Mouse (Mus musculus): ENCODE measurements around the gene Ly6g6c.

The Ly6g6c gene

DNA sequence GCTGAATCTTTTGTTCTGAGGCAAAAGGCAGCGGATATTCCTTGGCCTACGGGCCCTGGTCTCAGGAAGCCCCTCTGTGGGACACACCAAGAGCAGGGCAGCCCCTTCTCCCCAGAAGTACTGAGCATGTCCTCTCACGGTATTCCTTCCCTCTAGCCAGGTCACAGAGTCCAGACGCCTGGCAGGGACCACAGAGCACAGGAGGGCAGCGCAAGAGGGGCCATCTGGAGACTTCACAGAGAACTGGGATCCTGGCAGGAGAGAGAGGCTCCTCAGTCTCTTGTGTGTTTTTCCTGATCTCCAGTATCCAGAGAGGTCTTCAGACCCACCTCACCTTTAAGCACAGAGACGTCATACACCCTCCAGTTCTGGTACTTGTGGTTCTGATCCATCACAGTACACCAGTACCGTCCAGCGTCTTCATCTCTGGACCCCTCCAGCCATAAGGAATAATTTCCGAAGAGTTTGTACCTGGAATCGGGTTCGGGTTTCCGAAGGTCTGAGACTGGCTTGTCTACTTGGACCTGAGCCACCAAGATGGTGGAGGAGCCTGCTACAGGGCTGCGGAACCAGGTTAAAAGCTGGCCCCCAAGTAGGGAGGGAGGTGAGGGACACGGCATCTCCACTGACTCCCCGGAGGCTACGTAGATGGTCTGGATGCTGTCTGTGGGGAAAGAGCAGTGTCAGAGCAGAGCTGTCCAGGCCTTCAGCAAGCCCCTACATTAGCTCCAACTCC, 17.8 kb downstream of the Ly6g6c start:
- no peak for DNase-seq (ENCODE audit: low read depth, low spot score)

GRCm38 (mm10) chr17:35083929-35084497, 18.8 kb downstream of the Ly6g6c start:
- no peak for DNase-seq (ENCODE audit: low read depth, low spot score)

DNA sequence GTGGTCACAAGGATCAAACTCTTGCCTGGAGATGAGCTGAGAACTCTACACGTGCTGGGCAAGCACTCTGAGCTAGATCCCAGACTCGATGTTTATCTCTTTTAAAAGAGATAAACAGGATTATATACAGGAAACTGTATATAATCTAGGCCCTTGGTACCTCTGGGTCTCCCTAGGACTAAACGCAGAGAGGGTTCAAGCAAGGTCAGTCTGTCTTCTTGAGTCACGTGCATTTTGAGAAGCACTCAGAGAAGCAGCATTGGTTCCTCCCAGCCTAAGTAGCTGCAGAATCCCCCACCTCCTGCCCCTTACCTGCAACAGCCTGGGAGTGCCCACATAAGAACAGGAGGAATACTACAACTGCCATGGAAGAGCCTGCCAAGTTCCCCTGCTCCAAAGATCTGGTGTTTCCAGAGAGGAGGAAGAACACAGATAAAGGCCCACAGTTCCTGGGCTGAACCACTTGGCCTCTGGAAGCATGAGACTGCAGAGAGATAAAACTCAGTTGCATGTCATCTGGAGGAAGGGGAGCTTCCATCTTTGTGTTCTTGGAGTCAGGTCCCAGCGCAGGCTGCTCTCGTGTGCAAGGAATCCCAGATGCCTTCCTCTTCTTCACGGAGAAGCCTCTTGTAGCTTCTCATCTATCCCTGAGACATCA, 20.1 kb downstream of the Ly6g6c start, which contains the start of gene Ly6g6f:
Gene Ly6g6f (minus strand): TSS at position 403 of the 658 bp plus-strand sequence.
- no peak for DNase-seq (ENCODE audit: low read depth, low spot score)

- DNase-seq (ENCODE audit: low read depth, low spot score): no peak
These were observed 23.0 kb downstream of the Ly6g6c start for GRCm38 (mm10) chr17:35088151-35088550.

GRCm38 (mm10) chr17:35088825-35089644, 23.8 kb downstream of the Ly6g6c start, which contains the start of gene Abhd16a:
Gene Abhd16a (plus strand): TSS chr17:35089263.
- peak; percentile 85 for DNase-seq (ENCODE audit: low read depth, low spot score)

GRCm38 (mm10) chr17:35090166-35090932, 25.2 kb downstream of the Ly6g6c start:
- no peak for DNase-seq (ENCODE audit: low read depth, low spot score)

DNA sequence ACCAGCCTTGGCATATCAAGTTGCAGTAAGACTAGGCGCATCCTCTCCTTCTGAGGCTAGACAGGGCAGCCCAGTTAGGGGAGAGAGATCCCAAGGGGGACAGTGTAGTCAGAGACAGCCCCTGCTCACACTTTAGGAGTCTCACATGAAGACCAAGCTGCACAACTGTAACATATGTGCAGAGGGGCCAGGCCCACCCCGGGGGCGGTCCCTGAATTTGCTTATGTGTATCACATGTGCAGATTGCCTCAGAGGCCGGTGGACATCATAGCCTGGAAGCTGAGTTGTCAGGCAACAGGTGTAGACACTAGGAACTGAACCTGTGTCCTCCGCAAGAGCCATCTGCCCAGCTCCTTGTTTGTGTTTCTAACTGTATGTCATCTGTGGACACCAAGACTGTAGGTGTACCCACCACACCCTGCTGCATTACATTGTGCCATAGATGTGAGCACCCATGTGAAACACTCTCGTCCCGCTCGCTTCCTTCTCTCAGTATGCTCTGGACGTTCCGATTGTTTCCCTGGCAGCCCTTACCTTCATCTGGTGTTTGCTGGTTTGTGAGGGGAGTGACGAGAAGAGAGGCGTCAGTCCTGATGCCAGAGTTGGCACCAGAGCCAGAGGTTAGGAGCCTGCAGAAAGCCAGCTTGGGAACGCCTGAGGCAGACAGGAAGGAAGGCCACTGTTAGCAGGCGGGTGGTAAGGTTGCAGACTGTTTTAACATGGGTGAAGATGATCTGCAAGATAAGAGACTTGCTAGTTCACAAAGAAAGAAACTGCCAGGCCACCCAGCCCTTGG, 27.4 kb downstream of the Ly6g6c start:
- DNase-seq (ENCODE audit: low read depth, low spot score): no peak

GRCm38 (mm10) chr17:35094475-35095365, 29.5 kb downstream of the Ly6g6c start:
- DNase-seq (ENCODE audit: low read depth, low spot score): no peak

- no peak for DNase-seq (ENCODE audit: low read depth, low spot score)
These were observed 31.4 kb downstream of the Ly6g6c start for GRCm38 (mm10) chr17:35096597-35096996.

GRCm38 (mm10) chr17:35097164-35097655, 32.0 kb downstream of the Ly6g6c start:
- DNase-seq (ENCODE audit: low read depth, low spot score): peak; percentile 55

DNA sequence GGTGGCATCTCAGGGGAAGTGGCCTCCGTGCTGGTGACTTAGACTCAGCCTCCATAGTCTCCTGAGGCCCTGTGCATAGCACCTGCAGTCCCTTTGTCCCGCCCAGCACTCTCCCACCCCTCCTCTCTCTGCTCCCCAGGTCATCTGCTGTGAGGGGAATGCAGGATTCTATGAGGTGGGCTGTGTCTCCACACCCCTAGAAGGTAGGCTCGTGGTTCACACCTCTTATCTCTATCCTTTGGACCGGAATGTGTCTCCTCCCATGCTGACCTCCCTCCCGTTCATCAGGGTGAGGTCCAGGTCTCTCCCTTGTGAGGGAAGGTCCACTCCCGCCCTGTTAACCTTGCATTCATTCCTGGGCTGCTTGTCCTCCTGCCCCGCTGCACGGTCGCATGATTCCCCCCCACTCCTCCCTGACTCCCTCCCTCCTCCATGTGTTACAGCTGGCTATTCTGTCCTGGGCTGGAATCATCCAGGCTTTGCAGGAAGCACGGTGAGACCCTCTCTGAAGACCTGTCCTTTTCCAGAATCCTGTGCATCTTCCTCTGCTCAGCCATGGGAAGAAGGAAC, 35.1 kb downstream of the Ly6g6c start:
- DNase-seq (ENCODE audit: low read depth, low spot score): no peak

DNA sequence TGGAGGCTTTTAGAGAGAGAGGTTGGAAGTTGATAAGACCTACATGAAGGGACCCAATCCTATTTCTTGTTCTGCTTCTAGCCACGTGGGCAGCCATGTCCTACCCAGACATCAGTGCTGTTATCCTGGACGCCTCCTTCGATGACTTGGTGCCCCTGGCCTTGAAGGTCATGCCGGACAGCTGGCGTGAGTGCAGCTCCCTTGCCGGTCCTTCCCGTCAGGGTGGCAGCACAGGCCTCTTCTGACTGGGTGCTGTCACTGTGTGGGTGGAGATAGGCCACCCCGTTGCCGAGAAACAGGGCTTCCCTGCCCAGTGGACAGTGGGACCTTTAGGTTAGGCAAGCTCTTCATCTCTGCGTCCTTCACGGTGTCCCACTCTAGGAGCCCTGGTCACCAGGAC, 36.0 kb downstream of the Ly6g6c start:
- DNase-seq (ENCODE audit: low read depth, low spot score): no peak

- no peak for DNase-seq (ENCODE audit: low read depth, low spot score)
These were observed 37.1 kb downstream of the Ly6g6c start for GRCm38 (mm10) chr17:35102299-35102698.

GRCm38 (mm10) chr17:35103221-35103690, 38.1 kb downstream of the Ly6g6c start:
- no peak for DNase-seq (ENCODE audit: low read depth, low spot score)

- no peak for DNase-seq (ENCODE audit: low read depth, low spot score)
These were observed 38.9 kb downstream of the Ly6g6c start for GRCm38 (mm10) chr17:35104079-35104478.

DNA sequence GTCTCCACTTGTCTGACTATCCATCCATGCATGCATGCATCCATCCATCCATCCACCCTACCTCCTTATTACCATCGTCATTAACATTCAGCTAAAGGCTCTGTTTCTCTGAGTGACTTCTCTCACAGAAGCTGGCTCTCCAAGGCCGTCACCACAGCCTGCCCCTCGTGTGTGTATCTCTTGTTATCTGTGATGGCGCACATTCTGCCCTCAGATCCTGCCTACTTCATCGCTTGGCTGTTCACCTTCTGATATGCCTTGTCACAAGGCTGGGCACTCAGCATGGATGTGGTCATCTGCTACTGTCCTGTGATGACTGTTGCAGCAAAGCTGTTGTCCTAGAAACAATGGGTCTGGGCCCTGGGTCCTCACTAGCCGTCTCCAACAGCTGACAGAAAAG, 39.6 kb downstream of the Ly6g6c start:
- no peak for DNase-seq (ENCODE audit: low read depth, low spot score)

DNA sequence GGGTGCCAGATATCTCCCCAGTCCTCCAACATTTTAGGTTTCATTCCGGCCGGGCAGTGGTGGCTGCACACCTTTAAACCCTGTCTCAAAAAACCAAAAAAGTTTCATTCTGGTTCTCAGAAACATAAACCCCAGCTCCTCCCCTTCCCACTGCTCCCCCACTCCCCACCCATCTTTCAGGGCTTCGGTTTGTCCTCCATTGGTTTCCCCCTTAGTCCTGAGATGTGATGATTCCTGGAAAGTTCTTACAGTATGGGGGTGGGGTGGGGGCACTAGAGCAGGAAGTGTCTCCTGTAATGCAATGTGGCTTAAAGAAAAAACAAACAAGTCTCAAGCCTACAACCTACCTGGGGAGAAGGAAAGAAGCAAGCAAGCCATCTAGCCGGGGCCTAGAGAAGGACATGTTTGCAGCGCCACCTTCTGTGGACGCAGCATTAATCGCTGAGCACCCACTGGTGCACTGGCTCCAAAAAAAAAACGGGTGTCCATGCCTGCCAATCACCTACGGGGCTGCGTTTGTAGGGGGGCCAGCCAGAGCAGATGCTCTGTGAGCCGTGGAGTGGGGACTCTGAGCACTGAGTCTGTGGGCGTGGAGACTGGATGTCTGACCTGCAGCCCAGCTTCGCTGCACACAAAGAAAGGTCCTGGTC, 40.7 kb downstream of the Ly6g6c start:
- no peak for DNase-seq (ENCODE audit: low read depth, low spot score)

DNA sequence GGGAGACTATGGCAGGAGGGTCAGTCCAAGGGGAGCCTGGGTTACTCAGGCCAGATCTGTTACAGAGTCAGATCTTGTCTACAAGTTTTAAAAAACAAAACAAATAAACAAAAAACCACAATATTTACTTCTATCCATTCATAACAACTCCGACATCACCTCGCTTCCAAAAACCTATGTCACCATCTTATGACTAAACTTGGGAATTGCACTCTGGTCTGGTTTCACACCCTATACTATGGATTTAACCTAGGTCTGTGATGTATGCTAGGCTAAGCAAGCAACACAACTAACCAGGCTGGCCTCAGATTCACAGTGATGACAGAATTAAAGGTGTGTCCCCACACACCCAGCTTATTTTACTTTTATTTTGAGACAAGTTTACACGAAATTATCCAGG, 41.3 kb downstream of the Ly6g6c start:
- DNase-seq (ENCODE audit: low read depth, low spot score): no peak
